Mouse (Mus musculus) small intestine, adult 2 months (tissue): Measurements from ENCODE around the gene Bag5. TPM values are rescaled to one million over a fixed set of nuclear protein-coding genes. Genes with fewer than 3 reads are reported as not detected.
"Not testable (repeated sequence)": the region's sequence is repeated elsewhere in the genome, so short reads cannot be mapped to it uniquely, and the experiment has no call there.

ENCODE experiments used
- H3K27ac ChIP-seq: fragments of 200-500 bp; 2 replicates; pipeline ENCODE4 v1.5.1; 2012; ENCODE audit warnings: low read depth, low read length, control low read depth, inconsistent platforms; ENCODE audit not compliant: insufficient read depth
- H3K27me3 ChIP-seq: fragments of 200-500 bp; 2 replicates; pipeline ENCODE4 v1.6.1; 2012; ENCODE audit warnings: mild to moderate bottlenecking, moderate library complexity, low read length, inconsistent platforms; ENCODE audit not compliant: control insufficient read depth, insufficient read depth
- H3K36me3 ChIP-seq: fragments of 200-500 bp; 2 replicates; pipeline ENCODE4 v1.6.1; 2012; ENCODE audit warnings: mild to moderate bottlenecking, low read length, control low read depth, inconsistent platforms; ENCODE audit not compliant: control insufficient read depth, insufficient read depth
- H3K4me1 ChIP-seq: fragments of 200-500 bp; 2 replicates; pipeline ENCODE4 v1.6.1; 2012; ENCODE audit warnings: low read length, inconsistent platforms, mixed read lengths; ENCODE audit not compliant: control insufficient read depth, insufficient read depth, insufficient read length
- H3K4me3 ChIP-seq: fragments of 200-500 bp; 2 replicates; pipeline ENCODE4 v1.5.1; 2012; ENCODE audit warnings: low read depth, mild to moderate bottlenecking, control low read depth, inconsistent platforms, low read length, moderate library complexity
- CTCF ChIP-seq: fragments of 200-500 bp; IDR thresholded peaks from 2 replicates; pipeline ENCODE4 v1.5.1; 2012; ENCODE audit warnings: low read depth, mild to moderate bottlenecking, control low read depth, inconsistent platforms, low read length, moderate library complexity, mixed read lengths; ENCODE audit not compliant: insufficient replicate concordance, insufficient read length; ENCODE audit errors: extremely low read depth
- POLR2A ChIP-seq: fragments of 200-500 bp; IDR thresholded peaks from 2 replicates; pipeline ENCODE4 v1.6.1; 2012; ENCODE audit warnings: low read depth, mild to moderate bottlenecking, control low read depth, inconsistent platforms, low read length, moderate library complexity
- WGBS: fragments of 180-500 bp; shearing (Covaris S2); methylation state at CpG from one replicate; pipeline ENCODE4 v1.1.7; 2018; 5-methylcytosine and 5-hydroxymethylcytosine counted together
- polyA plus RNA-seq: library from polyadenylated mRNA; depleted of rRNA; stranded (reverse); fragments of >200 nt; gene quantifications from 2 replicates; pipeline ENCODE4 v1.2.3, GENCODE M21; 2012

Gene Bag5
- polyA plus RNA-seq, 1 experiment, result 5.5 TPM

DNA sequence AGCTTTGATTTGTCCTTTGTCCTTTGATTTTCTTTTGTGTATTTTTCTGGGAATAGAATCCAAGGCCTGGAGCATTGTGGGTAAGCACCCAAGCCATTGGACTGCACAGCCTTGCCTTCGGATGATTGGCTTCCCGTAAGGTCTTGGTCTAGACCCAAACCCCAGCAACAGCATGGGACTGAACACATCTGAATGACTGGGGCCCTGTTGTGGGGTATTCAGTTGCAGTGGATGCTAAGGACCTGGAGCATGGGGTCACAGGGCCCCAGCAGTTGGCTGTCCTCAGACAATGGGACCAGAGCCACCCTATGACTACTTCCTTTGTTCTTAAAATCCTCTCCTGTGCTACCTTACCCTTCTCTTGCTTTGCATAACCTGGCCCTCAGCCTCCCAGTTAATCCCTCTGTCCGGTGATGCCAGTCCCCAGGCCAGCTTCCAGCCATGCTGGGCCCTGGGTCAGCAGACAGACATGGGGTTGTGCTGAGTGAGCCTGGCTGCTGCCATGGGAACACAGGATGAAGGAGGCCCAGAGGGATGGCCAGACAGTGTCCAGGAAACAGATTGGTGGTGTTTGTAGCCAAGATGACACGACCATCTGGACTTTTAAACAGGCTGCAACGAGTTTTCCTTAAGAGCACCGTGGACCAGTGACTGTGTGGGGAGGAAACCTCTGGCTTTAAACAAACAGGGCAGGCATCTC, 11.7 kb upstream of the Bag5 start:
- WGBS, result 83% methylated on average over 6 of the region's 6 CpGs
- no peaks in the 10 kb centered on the region for H3K27me3 ChIP-seq
- H3K36me3 ChIP-seq, result peaks cover 17% of the 10 kb centered on the region
- no peak for TF ChIP-seq POLR2A
- TF ChIP-seq CTCF, result no peak
- no peak overlapping the region for H3K27ac ChIP-seq
- no peaks in the 10 kb centered on the region for H3K4me1 ChIP-seq
- H3K4me3 ChIP-seq, result no peak overlapping the region

DNA sequence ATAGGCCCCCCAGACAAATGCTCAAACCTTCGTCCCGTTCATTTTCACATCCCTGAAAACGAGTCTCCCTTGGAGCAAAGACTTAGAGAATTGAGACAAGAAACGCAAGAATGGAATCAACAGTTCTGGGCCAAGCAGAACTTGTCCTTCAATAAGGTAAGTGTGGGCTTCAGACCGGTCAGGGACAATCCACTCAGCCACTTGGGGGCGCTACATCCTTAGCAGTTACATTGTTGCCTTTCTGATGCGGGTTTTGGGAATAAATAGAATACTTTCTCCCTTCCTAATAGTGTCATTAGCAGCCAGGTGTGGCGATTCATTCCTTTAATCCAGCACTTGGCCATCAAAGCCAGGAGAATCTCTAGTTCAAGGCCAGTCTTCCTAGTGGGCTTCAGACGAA, 9.6 kb upstream of the Bag5 start:
- WGBS, result 75% methylated on average over 9 of the region's 9 CpGs
- Histone ChIP-seq H3K4me1 (no peaks in the 10 kb centered on the region), H3K27me3 (no peaks in the 10 kb centered on the region), H3K4me3 (no peak overlapping the region), H3K36me3 (peaks cover 17% of the 10 kb centered on the region), H3K27ac (no peak overlapping the region)
- TF ChIP-seq POLR2A (no peak), CTCF (peak; percentile 43; the same call in 1 of the 2 replicates)

DNA sequence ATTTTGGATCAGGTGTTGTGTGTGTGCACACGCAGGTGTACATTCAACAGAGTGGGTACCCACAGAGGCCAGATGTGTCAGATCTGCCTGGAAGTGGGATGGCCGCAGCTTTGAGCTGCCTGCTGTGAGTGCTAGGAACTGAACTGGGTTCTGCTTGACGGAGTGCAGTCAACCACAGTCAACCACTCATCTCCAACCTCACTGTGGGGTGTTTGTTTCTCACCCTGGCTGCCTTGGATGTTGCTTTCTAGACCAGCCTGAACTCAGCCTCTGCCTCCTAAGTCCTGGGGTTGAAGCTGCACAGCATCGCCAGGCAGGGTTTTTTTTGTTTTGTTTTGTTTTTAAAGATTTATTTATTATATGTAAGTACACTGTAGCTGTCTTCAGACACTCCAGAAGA, 7.2 kb upstream of the Bag5 start:
- Histone ChIP-seq H3K27ac (no peak overlapping the region), H3K27me3 (no peaks in the 10 kb centered on the region), H3K36me3 (peaks cover 10% of the 10 kb centered on the region), H3K4me3 (no peak overlapping the region), H3K4me1 (no peaks in the 10 kb centered on the region)
- WGBS, result 86% methylated on average over 4 of the region's 4 CpGs
- no peak for TF ChIP-seq POLR2A
- no peak for TF ChIP-seq CTCF

DNA sequence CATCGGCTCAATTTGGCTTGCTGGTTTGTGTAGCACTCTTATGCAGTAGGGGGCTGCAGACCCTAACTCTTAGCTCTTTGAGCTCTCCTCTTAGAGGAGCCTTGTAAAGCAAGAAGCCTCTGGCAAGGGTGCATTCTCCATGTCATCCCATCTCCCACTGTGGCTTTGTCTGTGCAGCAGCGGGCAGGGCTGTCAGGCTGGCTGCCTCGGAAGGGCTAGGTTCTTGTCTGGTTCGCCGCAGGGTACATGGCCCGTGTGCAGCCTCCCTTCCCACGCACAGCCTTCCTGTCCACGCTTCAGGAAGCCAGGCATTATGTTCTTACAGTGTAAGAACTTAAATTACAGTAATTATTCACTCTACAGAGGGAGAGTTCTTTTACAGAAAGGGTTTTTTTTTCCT, 5.6 kb upstream of the Bag5 start:
- Histone ChIP-seq H3K27me3 (no peaks in the 10 kb centered on the region), H3K36me3 (peaks cover 4% of the 10 kb centered on the region; the same call in 1 of the 2 replicates), H3K4me3 (no peak overlapping the region), H3K27ac (no peak overlapping the region), H3K4me1 (no peaks in the 10 kb centered on the region)
- no peak for TF ChIP-seq POLR2A
- TF ChIP-seq CTCF, result no peak
- WGBS, result 73% methylated on average over 8 of the region's 8 CpGs

DNA sequence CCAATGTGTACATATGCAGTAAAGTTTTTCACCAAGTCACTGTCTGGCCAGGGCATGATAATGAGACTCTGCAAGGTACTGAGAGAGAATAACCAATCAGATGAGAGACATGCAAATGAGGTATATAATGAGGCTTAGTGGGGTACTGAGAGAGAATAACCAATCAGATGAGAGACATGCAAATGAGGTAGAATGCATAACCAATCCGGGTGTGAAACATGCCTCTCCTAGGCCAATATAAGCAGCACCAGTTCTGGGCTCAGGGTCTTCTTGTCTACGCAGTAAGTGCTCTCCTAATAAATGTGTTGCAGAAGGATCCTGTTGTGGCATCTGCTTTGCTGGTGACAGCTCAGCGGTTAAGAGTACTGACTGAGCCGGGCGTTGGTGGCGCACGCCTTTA, 3.4 kb upstream of the Bag5 start:
- H3K27me3 ChIP-seq, result no peaks in the 10 kb centered on the region
- over 99% methylated on average over 7 of the region's 7 CpGs for WGBS
- peaks cover 6% of the 10 kb centered on the region; the same call in 1 of the 2 replicates for H3K4me1 ChIP-seq
- H3K36me3 ChIP-seq, result no peaks in the 10 kb centered on the region
- H3K27ac ChIP-seq, result no peak overlapping the region
- TF ChIP-seq POLR2A (no peak), CTCF (no peak)
- H3K4me3 ChIP-seq, result no peak overlapping the region

DNA sequence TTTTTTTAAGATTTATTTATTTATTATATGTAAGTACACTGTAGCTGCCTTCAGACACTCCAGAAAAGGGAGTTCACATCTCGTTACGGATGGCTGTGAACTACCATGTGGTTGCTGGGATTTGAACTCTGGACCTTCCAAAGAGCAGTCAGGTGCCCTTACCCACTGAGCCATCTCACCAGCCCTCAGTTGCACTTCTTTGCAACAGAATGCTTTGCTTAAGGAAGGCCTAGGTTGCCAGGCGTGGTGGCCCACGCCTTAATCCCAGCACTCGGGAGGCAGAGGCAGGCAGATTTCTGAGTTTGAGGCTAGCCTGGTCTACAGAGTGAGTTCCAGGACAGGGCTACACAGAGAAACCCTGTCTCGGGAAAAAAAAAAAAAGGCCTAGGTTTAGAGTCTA, 823 bp upstream of the Bag5 start:
- not testable (repeated sequence) for H3K27ac ChIP-seq, H3K27me3 ChIP-seq, H3K4me3 ChIP-seq, H3K4me1 ChIP-seq
- 43% methylated on average over 6 of the region's 6 CpGs for WGBS
- peaks cover 13% of the 10 kb centered on the region for H3K36me3 ChIP-seq

DNA sequence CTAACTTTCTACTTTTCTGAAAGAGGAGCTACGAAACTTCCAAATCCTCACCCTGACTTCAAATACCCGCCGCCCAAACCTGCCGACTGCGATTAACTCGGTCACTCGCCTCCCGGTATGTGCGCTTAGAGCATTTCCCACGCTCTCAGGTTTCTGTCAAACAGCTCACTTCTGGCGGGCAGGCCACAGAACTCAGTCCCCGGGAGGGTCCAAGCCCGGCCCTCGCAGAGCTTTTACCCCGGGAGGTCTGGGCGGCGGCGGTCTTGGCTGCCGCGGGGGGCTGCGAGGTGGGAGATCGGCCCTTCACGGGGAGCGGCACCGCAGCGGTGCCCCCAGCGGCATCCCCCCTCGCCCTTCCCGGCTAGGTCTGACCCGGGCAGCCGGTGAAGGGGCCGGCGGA, 581 bp downstream of the Bag5 start:
- peaks cover 21% of the 10 kb centered on the region for H3K36me3 ChIP-seq
- H3K4me1 ChIP-seq, result peaks cover 6% of the 10 kb centered on the region; the same call in 1 of the 2 replicates
- peak overlapping the region; percentile 18; the same call in 1 of the 2 replicates for H3K27ac ChIP-seq
- TF ChIP-seq CTCF, result no peak
- under 1% methylated on average over 33 of the region's 33 CpGs for WGBS
- H3K27me3 ChIP-seq, result no peaks in the 10 kb centered on the region
- peak overlapping the region; percentile 90 for H3K4me3 ChIP-seq
